In genomic region chr6:101184103-101184785, GRCm38 (mm10) we compare ENCODE assay signal across 18 mouse cellular contexts.
DNase-seq lines count a peak whose midpoint lies in the region; ATAC-seq and TF ChIP-seq lines count a peak whose summit lies in the region.
"Had no signal": no experiment of that assay in that cellular context is flagged by ENCODE, and none has a peak within 500 bp of the region (broad histone marks: within the 10 kb centered on the region; RNA-seq: fewer than 3 reads in every experiment).

No protein-coding gene starts in this region.

- H3K27ac ChIP-seq in kidney, postnatal 0 days, result no peak overlapping the region
- H3K27ac ChIP-seq: embryonic facial prominence, embryonic 13.5 days; heart, embryonic 10.5 days; intestine, embryonic 15.5 days; limb, embryonic 15.5 days; midbrain, embryonic 15.5 days had no signal

- H3K27me3 ChIP-seq in kidney, postnatal 0 days (ENCODE audit: insufficient read depth, low read length), result no peaks in the 10 kb centered on the region
- H3K27me3 ChIP-seq: embryonic facial prominence, embryonic 13.5 days; intestine, embryonic 15.5 days; limb, embryonic 15.5 days; megakaryocyte, embryonic 14.5 days; midbrain, embryonic 15.5 days had no signal

- H3K4me2 ChIP-seq in kidney, postnatal 0 days (ENCODE audit: low read length), result no peak overlapping the region
- H3K4me2 ChIP-seq: embryonic facial prominence, embryonic 13.5 days; intestine, embryonic 15.5 days; limb, embryonic 15.5 days; midbrain, embryonic 15.5 days had no signal

- no peak for TF ChIP-seq CTCF in kidney, postnatal 0 days (IDR thresholded peaks at IDR 0.05; ENCODE audit: low read depth)

- H3K9ac ChIP-seq in kidney, postnatal 0 days (ENCODE audit: low read depth, low read length), result no peak overlapping the region
- H3K9ac ChIP-seq: embryonic facial prominence, embryonic 13.5 days; intestine, embryonic 15.5 days; limb, embryonic 15.5 days; midbrain, embryonic 15.5 days had no signal

- no peak for DNase-seq in frontal cortex, postnatal 25 days (ENCODE audit: low spot score in 2 of 2)
- peak; percentile 82 for DNase-seq in kidney, postnatal 0 days (ENCODE audit: low spot score)
- no peak for DNase-seq in kidney, adult 18-20 months
- DNase-seq in layer of hippocampus, adult 9-11 months, result peak; percentile 42
- DNase-seq in right cerebral cortex, postnatal 14 days, result peak; percentile 24
- DNase-seq in embryo, embryonic 11 days, result no peak
- no peak for DNase-seq in cerebellum, adult 11-12 months
- DNase-seq: adrenal gland, postnatal 14 days; cerebellum, adult 2 months; kidney, postnatal 4 days; lung, postnatal 10 days had no signal

- H3K9me3 ChIP-seq in kidney, postnatal 0 days (replicated peaks; ENCODE audit: low read length), result no peaks in the 10 kb centered on the region
- H3K9me3 ChIP-seq: embryonic facial prominence, embryonic 13.5 days; heart, embryonic 10.5 days; intestine, embryonic 15.5 days; limb, embryonic 15.5 days; midbrain, embryonic 15.5 days had no signal

- no peaks in the 10 kb centered on the region for H3K36me3 ChIP-seq in kidney, postnatal 0 days (ENCODE audit: insufficient read depth, low read length)
- H3K36me3 ChIP-seq: embryonic facial prominence, embryonic 13.5 days; heart, embryonic 10.5 days; intestine, embryonic 15.5 days; limb, embryonic 15.5 days; midbrain, embryonic 15.5 days had no signal

- H3K4me1 ChIP-seq in kidney, postnatal 0 days (replicated peaks; ENCODE audit: insufficient read depth, low read length), result no peaks in the 10 kb centered on the region
- H3K4me1 ChIP-seq: heart, embryonic 10.5 days; intestine, embryonic 15.5 days; limb, embryonic 15.5 days; megakaryocyte, embryonic 14.5 days had no signal

- 30% methylated on average over 10 of the region's 10 CpGs for WGBS in kidney, postnatal 0 days

- ATAC-seq in frontal cortex, adult (ENCODE audit: low TSS enrichment), result peak; percentile 75
- peak; percentile 59 for ATAC-seq in kidney, postnatal 0 days (replicated peaks; ENCODE audit: low FRiP score, low read depth)
- ATAC-seq: intestine, embryonic 15.5 days; midbrain, embryonic 15.5 days had no signal

- no peak overlapping the region for H3K4me3 ChIP-seq in kidney, postnatal 0 days (replicated peaks; ENCODE audit: low read depth, low read length)
- H3K4me3 ChIP-seq: embryonic facial prominence, embryonic 13.5 days; heart, embryonic 10.5 days; intestine, embryonic 15.5 days; limb, embryonic 15.5 days; megakaryocyte, embryonic 14.5 days; midbrain, embryonic 15.5 days had no signal

Comparison
In these comparisons a context has a peak if more than half of its experiments do, and no peak if none do; other contexts are left out.
1. DNase-seq: peak in kidney, postnatal 0 days (single experiment), layer of hippocampus, adult 9-11 months (single experiment) and right cerebral cortex, postnatal 14 days (single experiment); none in frontal cortex, postnatal 25 days (0 of 2), kidney, adult 18-20 months (single experiment), embryo, embryonic 11 days (single experiment) and cerebellum, adult 11-12 months (single experiment).